Mouse (Mus musculus) mesoderm, embryonic 11.5 days (tissue): ENCODE measurements around the gene Trpm3.
"Not testable (repeated sequence)": the region's sequence is repeated elsewhere in the genome, so short reads cannot be mapped to it uniquely, and the experiment has no call there.

Experiments used
- DNase-seq: peaks from one replicate; pipeline ENCODE4 v3.0.0-alpha.2; 2012; ENCODE audit warnings: low read depth, low spot score

Trpm3 gene

GRCm38 (mm10) chr19:22965470-22965869, 826.6 kb downstream of the Trpm3 start:
- DNase-seq = no peak

- no peak for DNase-seq
Observed at GRCm38 (mm10) chr19:22973294-22973693, 834.4 kb downstream of the Trpm3 start.

GRCm38 (mm10) chr19:22973727-22974126, 834.9 kb downstream of the Trpm3 start:
- DNase-seq = no peak

GRCm38 (mm10) chr19:22975801-22976200, 837.0 kb downstream of the Trpm3 start:
- DNase-seq = no peak

GRCm38 (mm10) chr19:22977508-22977907, 838.7 kb downstream of the Trpm3 start:
- no peak for DNase-seq

GRCm38 (mm10) chr19:22978763-22979162, 839.9 kb downstream of the Trpm3 start:
- DNase-seq = no peak

- no peak for DNase-seq
Observed at GRCm38 (mm10) chr19:22979191-22979590, 840.3 kb downstream of the Trpm3 start.

- no peak for DNase-seq
Observed at GRCm38 (mm10) chr19:22987914-22988313, 849.1 kb downstream of the Trpm3 start.

GRCm38 (mm10) chr19:22993946-22994345, 855.1 kb downstream of the Trpm3 start:
- DNase-seq = no peak

GRCm38 (mm10) chr19:22994531-22994930, 855.7 kb downstream of the Trpm3 start:
- no peak for DNase-seq

GRCm38 (mm10) chr19:23000293-23000692, 861.4 kb downstream of the Trpm3 start:
- DNase-seq = no peak

- DNase-seq = no peak
Observed at GRCm38 (mm10) chr19:23003861-23004260, 865.0 kb downstream of the Trpm3 start.

- no peak for DNase-seq
Observed at GRCm38 (mm10) chr19:23005851-23006250, 867.0 kb downstream of the Trpm3 start.

- no peak for DNase-seq
Observed at GRCm38 (mm10) chr19:23006517-23007273, 867.8 kb downstream of the Trpm3 start.

GRCm38 (mm10) chr19:23013695-23014094, 874.8 kb downstream of the Trpm3 start:
- DNase-seq = no peak

GRCm38 (mm10) chr19:23015516-23015915, 876.7 kb downstream of the Trpm3 start:
- no peak for DNase-seq

GRCm38 (mm10) chr19:23018186-23018727, 879.4 kb downstream of the Trpm3 start:
- DNase-seq = no peak

GRCm38 (mm10) chr19:23022902-23023301, 884.1 kb downstream of the Trpm3 start:
- DNase-seq = no peak

- DNase-seq = no peak
Observed at GRCm38 (mm10) chr19:23023316-23023960, 884.6 kb downstream of the Trpm3 start.

- no peak for DNase-seq
Observed at GRCm38 (mm10) chr19:23024821-23025220, 886.0 kb downstream of the Trpm3 start.

- no peak for DNase-seq
Observed at GRCm38 (mm10) chr19:23026427-23026826, 887.6 kb downstream of the Trpm3 start.

GRCm38 (mm10) chr19:23028283-23028682, 889.4 kb downstream of the Trpm3 start:
- DNase-seq = no peak

GRCm38 (mm10) chr19:23033343-23033742, 894.5 kb downstream of the Trpm3 start:
- DNase-seq = not testable (repeated sequence)
